Mouse (Mus musculus): ENCODE measurements around the gene Ptprd.

DNA sequence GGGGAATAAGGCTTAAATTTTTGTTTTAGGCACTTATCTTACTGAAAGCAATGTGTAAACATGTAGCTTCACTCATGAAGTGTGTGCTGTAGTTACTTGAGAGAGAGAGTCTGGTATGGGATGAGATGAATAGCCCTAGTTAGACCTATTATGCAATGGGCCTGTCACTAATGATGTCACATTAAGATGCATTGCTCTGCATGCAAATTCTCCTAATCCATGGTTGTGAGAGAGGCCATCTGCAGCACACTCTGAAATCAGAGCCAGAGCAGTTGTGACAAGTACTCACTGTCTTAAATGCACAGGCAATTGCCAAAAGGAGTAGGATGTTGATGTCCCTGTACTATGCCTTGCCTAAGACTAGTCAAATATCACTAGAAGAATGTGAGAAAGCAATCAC is 850.0 kb downstream of the Ptprd start:
- TF ChIP-seq CTCF (IDR thresholded peaks at IDR 0.05 in 2 of 3, conservative IDR thresholded peaks at IDR 0.05 in 1 of 3; ENCODE audit: control insufficient read depth in 1 of 3, insufficient read depth in 1 of 3, low read depth in 2 of 3, low read length in 3 of 3, poor library complexity in 1 of 3, severe bottlenecking in 1 of 3) (no peak), TBP (IDR thresholded peaks at IDR 0.05; ENCODE audit: low read depth, low read length) (no peak), NRF1 (IDR thresholded peaks at IDR 0.05; ENCODE audit: insufficient read depth, low read depth, low read length, poor library complexity, severe bottlenecking) (no peak), USF1 (IDR thresholded peaks at IDR 0.05; ENCODE audit: low read depth, low read length) (no peak), USF2 (IDR thresholded peaks at IDR 0.05; ENCODE audit: borderline replicate concordance in 1 of 2, insufficient read depth in 1 of 2, low read depth in 1 of 2, low read length in 2 of 2) (no peak), ETS1 (IDR thresholded peaks at IDR 0.05; ENCODE audit: low read depth, low read length) (no peak), POLR2A (IDR thresholded peaks at IDR 0.05; ENCODE audit: control insufficient read depth in 1 of 2, insufficient read depth in 1 of 2, low read depth in 1 of 2, low read length in 2 of 2, poor library complexity in 1 of 2) (no peak), RAD21 (IDR thresholded peaks at IDR 0.05; ENCODE audit: low read depth, low read length) (no peak), ZKSCAN1 (IDR thresholded peaks at IDR 0.05; ENCODE audit: low read depth, low read length) (no peak), GATA1 (IDR thresholded peaks at IDR 0.05; ENCODE audit: low read depth, low read length) (no peak), CHD2 (IDR thresholded peaks at IDR 0.05; ENCODE audit: low read length) (no peak), MYC (IDR thresholded peaks at IDR 0.05; ENCODE audit: low read depth, low read length) (no peak), HCFC1 (IDR thresholded peaks at IDR 0.05; ENCODE audit: low read depth, low read length) (no peak), EP300 (IDR thresholded peaks at IDR 0.05; ENCODE audit: low read depth in 1 of 2, low read length in 2 of 2) (no peak)

All from MEL (cell line).